Mouse (Mus musculus): ENCODE data around the gene Blzf1.

DNA sequence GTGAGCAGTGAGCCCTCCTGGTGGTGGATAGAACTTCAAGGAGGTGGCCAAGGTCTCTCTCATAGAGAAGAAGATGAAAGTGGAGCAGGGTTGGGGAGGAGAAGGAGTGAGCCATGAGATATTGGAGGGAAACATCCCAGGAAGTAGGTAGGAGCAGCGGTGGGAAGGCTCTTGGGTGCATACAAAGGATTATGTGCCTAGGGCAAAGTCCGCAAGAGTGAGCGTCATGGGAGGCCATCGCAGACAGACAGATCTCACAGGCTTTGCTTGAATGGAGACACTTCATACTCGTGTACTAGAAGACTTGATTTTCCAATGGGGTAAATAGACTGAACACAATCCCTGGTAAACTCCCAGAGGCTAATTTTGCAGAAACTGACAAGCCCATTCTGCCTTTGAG is 11.2 kb upstream of the Blzf1 start:
- TF ChIP-seq EP300 (optimal IDR thresholded peaks at IDR 0.05) (no peak), CTCF (IDR thresholded peaks at IDR 0.05; ENCODE audit: low read depth) (no peak)

Measured in stomach, postnatal 0 days (tissue).